Mouse (Mus musculus) megakaryocyte, embryonic 14.5 days (primary cell): ENCODE results near the gene Caprin1. TPM values are rescaled to one million over a fixed set of nuclear protein-coding genes. Genes with fewer than 3 reads are reported as not detected.

ENCODE experiments used
- H3K27me3 ChIP-seq: replicated peaks from 2 replicates; pipeline ENCODE3; 2012; ENCODE audit warnings: inconsistent platforms
- H3K36me3 ChIP-seq: replicated peaks from 2 replicates; pipeline ENCODE3; 2012; ENCODE audit warnings: low read length, inconsistent platforms, mixed read lengths
- H3K4me1 ChIP-seq: 2 replicates; pipeline ENCODE4 v1.6.1; 2012; ENCODE audit warnings: inconsistent platforms
- H3K4me3 ChIP-seq: replicated peaks from 2 replicates; pipeline ENCODE3; 2012; ENCODE audit warnings: moderate library complexity, mild to moderate bottlenecking, inconsistent platforms
- H3K9me3 ChIP-seq: 2 replicates; pipeline ENCODE4 v1.6.1; 2012; ENCODE audit warnings: inconsistent platforms
- FLI1 ChIP-seq: IDR thresholded peaks from 2 replicates; pipeline ENCODE4 v1.6.1; 2012; ENCODE audit warnings: low read length, inconsistent platforms, mixed read lengths
- GATA1 ChIP-seq: IDR thresholded peaks from 3 replicates; pipeline ENCODE4 v1.6.1; 2012; ENCODE audit warnings: mixed read lengths, low read length, inconsistent platforms, borderline replicate concordance
- polyA plus RNA-seq: library from polyadenylated mRNA; stranded (reverse); fragments of >175 nt; gene quantifications from 2 replicates; pipeline ENCODE4 v1.2.3, GENCODE M21; 2012; ENCODE audit warnings: low replicate concordance; ENCODE audit not compliant: insufficient read depth

Caprin1 gene
- polyA plus RNA-seq, 1 experiment = 59.6 TPM

- Histone ChIP-seq H3K9me3 (no peaks in the 10 kb centered on the region), H3K36me3 (peaks cover 99% of the 10 kb centered on the region), H3K4me1 (no peaks in the 10 kb centered on the region), H3K4me3 (no peak overlapping the region), H3K27me3 (no peaks in the 10 kb centered on the region)
- TF ChIP-seq GATA1 (no peak), FLI1 (no peak)
Measured at GRCm38 (mm10) chr2:103731423-103731822, 66.0 kb downstream of the Caprin1 start.

- Histone ChIP-seq H3K4me3 (no peak overlapping the region), H3K36me3 (peaks cover 99% of the 10 kb centered on the region), H3K9me3 (no peaks in the 10 kb centered on the region), H3K27me3 (no peaks in the 10 kb centered on the region), H3K4me1 (no peaks in the 10 kb centered on the region)
- TF ChIP-seq GATA1 (no peak), FLI1 (no peak)
Measured at GRCm38 (mm10) chr2:103730999-103731398, 66.5 kb downstream of the Caprin1 start.

GRCm38 (mm10) chr2:103728027-103728540 lies 69.4 kb downstream of the Caprin1 start:
- no peak overlapping the region for H3K4me3 ChIP-seq
- H3K4me1 ChIP-seq = no peaks in the 10 kb centered on the region
- TF ChIP-seq FLI1 (no peak), GATA1 (no peak)
- no peaks in the 10 kb centered on the region for H3K27me3 ChIP-seq
- H3K36me3 ChIP-seq = peaks cover 99% of the 10 kb centered on the region
- no peaks in the 10 kb centered on the region for H3K9me3 ChIP-seq

- TF ChIP-seq GATA1 = no peak
- no peak for TF ChIP-seq FLI1
- Histone ChIP-seq H3K27me3 (no peaks in the 10 kb centered on the region), H3K4me1 (no peaks in the 10 kb centered on the region; the same call in 1 of the 2 replicates), H3K4me3 (no peak overlapping the region), H3K9me3 (no peaks in the 10 kb centered on the region), H3K36me3 (peaks cover 95% of the 10 kb centered on the region)
Measured at GRCm38 (mm10) chr2:103724521-103724920, 72.9 kb downstream of the Caprin1 start.

- peaks cover 11% of the 10 kb centered on the region for H3K27me3 ChIP-seq
- H3K4me1 ChIP-seq = peaks cover 14% of the 10 kb centered on the region
- H3K4me3 ChIP-seq = no peak overlapping the region
- H3K9me3 ChIP-seq = no peaks in the 10 kb centered on the region
- no peak for TF ChIP-seq FLI1
- TF ChIP-seq GATA1 = no peak
- H3K36me3 ChIP-seq = peaks cover 67% of the 10 kb centered on the region
Measured at GRCm38 (mm10) chr2:103719292-103719646, 78.2 kb downstream of the Caprin1 start.

- H3K36me3 ChIP-seq = peaks cover 61% of the 10 kb centered on the region
- no peak overlapping the region for H3K4me3 ChIP-seq
- H3K4me1 ChIP-seq = peaks cover 14% of the 10 kb centered on the region
- TF ChIP-seq GATA1 (no peak), FLI1 (no peak)
- no peaks in the 10 kb centered on the region for H3K9me3 ChIP-seq
- peaks cover 15% of the 10 kb centered on the region for H3K27me3 ChIP-seq
Measured at GRCm38 (mm10) chr2:103718594-103719291, 78.7 kb downstream of the Caprin1 start.

GRCm38 (mm10) chr2:103714412-103714811 lies 83.0 kb downstream of the Caprin1 start:
- no peak overlapping the region for H3K4me3 ChIP-seq
- TF ChIP-seq FLI1 (no peak), GATA1 (no peak)
- H3K36me3 ChIP-seq = peaks cover 24% of the 10 kb centered on the region
- H3K9me3 ChIP-seq = peaks cover 13% of the 10 kb centered on the region
- H3K27me3 ChIP-seq = peaks cover 52% of the 10 kb centered on the region
- H3K4me1 ChIP-seq = peaks cover 14% of the 10 kb centered on the region

GRCm38 (mm10) chr2:103713831-103714230 lies 83.6 kb downstream of the Caprin1 start:
- Histone ChIP-seq H3K4me1 (peaks cover 12% of the 10 kb centered on the region), H3K27me3 (peaks cover 58% of the 10 kb centered on the region), H3K9me3 (peaks cover 13% of the 10 kb centered on the region), H3K36me3 (peaks cover 23% of the 10 kb centered on the region), H3K4me3 (no peak overlapping the region)
- no peak for TF ChIP-seq GATA1
- TF ChIP-seq FLI1 = no peak

Other genes starting within 250 kb of the Caprin1 start
- 0.50 TPM in 1 of 2 replicates, not detected in the other for gene Abtb2, start 231.3 kb downstream of the Caprin1 start, polyA plus RNA-seq
- gene Nat10, start 36.4 kb downstream of the Caprin1 start, polyA plus RNA-seq = 3.6 and 4.9 TPM in 2 replicates
- 436 and 585 TPM in 2 replicates for gene Lmo2, start 160.3 kb upstream of the Caprin1 start, polyA plus RNA-seq
- 2.7 TPM in 1 of 2 replicates, not detected in the other for gene Fbxo3, start 230.1 kb upstream of the Caprin1 start, polyA plus RNA-seq
- gene 4931422A03Rik, start 230.7 kb upstream of the Caprin1 start, polyA plus RNA-seq = not detected in 2 replicates